Mouse (Mus musculus) lung, postnatal 0 days (tissue): Measurements from ENCODE around the gene Uqcc3. TPM values are rescaled to one million over a fixed set of nuclear protein-coding genes. Genes with fewer than 3 reads are reported as not detected.

Experiments used
- ATAC-seq: fragments of 200-750 bp; cut with Nextera tagmentation; 2 replicates; pipeline ENCODE4 v1.8.0; 2017; ENCODE audit warnings: moderate library complexity
- DNase-seq: peaks from one replicate; pipeline ENCODE4 v3.0.0-alpha.2; 2016; ENCODE audit warnings: low spot score
- H3K27ac ChIP-seq: fragments of 300-500 bp; sonication (generic); 2 replicates; pipeline ENCODE4 v1.5.1; 2014; ENCODE audit warnings: antibody characterized with exemption, mild to moderate bottlenecking, low read length, mixed read lengths
- H3K27me3 ChIP-seq: fragments of 300-500 bp; sonication (generic); replicated peaks from 2 replicates; pipeline ENCODE4 v1.6.1; 2014; ENCODE audit warnings: low read length, mixed read lengths; ENCODE audit not compliant: insufficient read depth
- H3K36me3 ChIP-seq: fragments of 300-500 bp; sonication (generic); 2 replicates; pipeline ENCODE4 v1.6.1; 2014; ENCODE audit warnings: low read length, mixed read lengths; ENCODE audit not compliant: insufficient read depth
- H3K4me1 ChIP-seq: fragments of 300-500 bp; sonication (generic); 2 replicates; pipeline ENCODE4 v1.6.1; 2014; ENCODE audit warnings: antibody characterized with exemption, low read depth, low read length, mixed read lengths; ENCODE audit not compliant: insufficient read depth
- H3K4me2 ChIP-seq: fragments of 300-500 bp; sonication (generic); replicated peaks from 2 replicates; pipeline ENCODE4 v1.6.1; 2014; ENCODE audit warnings: low read depth, mild to moderate bottlenecking, low read length, moderate library complexity, mixed read lengths
- H3K4me3 ChIP-seq: fragments of 300-500 bp; sonication (generic); 2 replicates; pipeline ENCODE4 v1.5.1; 2014; ENCODE audit warnings: low read depth, low read length
- H3K9ac ChIP-seq: fragments of 300-500 bp; sonication (generic); replicated peaks from 2 replicates; pipeline ENCODE4 v1.6.1; 2014; ENCODE audit warnings: low read depth, mild to moderate bottlenecking
- H3K9me3 ChIP-seq: fragments of 300-500 bp; sonication (generic); 2 replicates; pipeline ENCODE4 v1.6.1; 2016; ENCODE audit warnings: low read length, mixed read lengths
- CTCF ChIP-seq: IDR thresholded peaks from 2 replicates; pipeline ENCODE4 v1.5.1; 2016; ENCODE audit warnings: antibody characterized with exemption, mild to moderate bottlenecking
- EP300 ChIP-seq: IDR thresholded peaks from 2 replicates; pipeline ENCODE4 v1.6.1; 2016; ENCODE audit warnings: antibody characterized with exemption, mild to moderate bottlenecking, control low read depth
- WGBS: fragments of 180-500 bp; shearing (Covaris S2); extraction: QIAGEN DNeasy Blood & Tissue Kit; methylation state at CpG from one replicate; pipeline ENCODE4 v1.1.7; 2014; 5-methylcytosine and 5-hydroxymethylcytosine counted together
- microRNA-seq: library from miRNA; unstranded; fragments of <30 nt; microRNA quantifications from one replicate; pipeline ENCODE4, GENCODE M21; 2016
- polyA plus RNA-seq: library from polyadenylated mRNA; unstranded; fragments of >200 nt; fragmentation: Nextera tagmentation; extraction: Ambion mirVana; gene quantifications from 2 replicates; pipeline ENCODE4 v1.2.1, GENCODE M21; 2015

The Uqcc3 gene
- polyA plus RNA-seq, 1 experiment from 2014 or later: 84.3 TPM

- no peak for DNase-seq
- 93% methylated on average over 8 of the region's 8 CpGs for WGBS
- peaks cover 62% of the 10 kb centered on the region for H3K36me3 ChIP-seq
- no peak overlapping the region for H3K4me3 ChIP-seq
- no peak for ATAC-seq
- no peak overlapping the region for H3K9ac ChIP-seq
- H3K27ac ChIP-seq: no peak overlapping the region
- no peak for TF ChIP-seq CTCF
- TF ChIP-seq EP300: no peak
- no peak overlapping the region for H3K4me2 ChIP-seq
- no peaks in the 10 kb centered on the region for H3K9me3 ChIP-seq
- H3K4me1 ChIP-seq: no peaks in the 10 kb centered on the region
- no peaks in the 10 kb centered on the region for H3K27me3 ChIP-seq
These were observed 50.1 kb downstream of the Uqcc3 start for GRCm38 (mm10) chr19:8830664-8831063.

Small RNA genes within 50 kb of the gene (microRNA-seq; reads per million reads assigned to microRNA genes)
- gene Mir5136: not detected

Other genes starting within 250 kb of the Uqcc3 start
- gene Chrm1, start 217.1 kb downstream of the Uqcc3 start, polyA plus RNA-seq: 0.14 and 0.21 TPM in 2 replicates
- 91.8 and 97.9 TPM in 2 replicates for gene Slc3a2, start 157.6 kb downstream of the Uqcc3 start, polyA plus RNA-seq
- gene Wdr74, start 145.1 kb downstream of the Uqcc3 start, polyA plus RNA-seq: 45.3 and 48.7 TPM in 2 replicates
- 0.75 and 0.82 TPM in 2 replicates for gene 1700092M07Rik, start 140.2 kb downstream of the Uqcc3 start, polyA plus RNA-seq
- 130 and 143 TPM in 2 replicates for gene Stx5a, start 139.5 kb downstream of the Uqcc3 start, polyA plus RNA-seq
- gene Nxf1, start 123.8 kb downstream of the Uqcc3 start, polyA plus RNA-seq: 88.8 and 89.7 TPM in 2 replicates
- gene Tmem223, start 109.9 kb downstream of the Uqcc3 start, polyA plus RNA-seq: 157 and 159 TPM in 2 replicates
- gene Tmem179b, start 106.5 kb downstream of the Uqcc3 start, polyA plus RNA-seq: 114 and 127 TPM in 2 replicates
- gene Taf6l, start 94.5 kb downstream of the Uqcc3 start, polyA plus RNA-seq: 11.8 and 12.9 TPM in 2 replicates
- gene Polr2g, start 82.3 kb downstream of the Uqcc3 start, polyA plus RNA-seq: 110 and 123 TPM in 2 replicates
- 2.3 and 2.6 TPM in 2 replicates for gene Zbtb3, start 78.4 kb downstream of the Uqcc3 start, polyA plus RNA-seq
- 21.4 and 22.8 TPM in 2 replicates for gene Ttc9c, start 61.6 kb downstream of the Uqcc3 start, polyA plus RNA-seq
- gene Hnrnpul2, start 60.9 kb downstream of the Uqcc3 start, polyA plus RNA-seq: 4.3 and 5.3 TPM in 2 replicates
- not detected in 2 replicates for gene AC129217.1, start 51.1 kb downstream of the Uqcc3 start, polyA plus RNA-seq
- gene Bscl2, start 43.5 kb downstream of the Uqcc3 start, polyA plus RNA-seq: 66.3 and 66.8 TPM in 2 replicates
- 0.35 and 0.46 TPM in 2 replicates for gene Gng3, start 41.7 kb downstream of the Uqcc3 start, polyA plus RNA-seq
- gene Lrrn4cl, start 30.2 kb downstream of the Uqcc3 start, polyA plus RNA-seq: 1.7 and 1.9 TPM in 2 replicates
- 153 and 164 TPM in 2 replicates for gene Ubxn1, start 9.4 kb downstream of the Uqcc3 start, polyA plus RNA-seq
- 33.6 and 40.0 TPM in 2 replicates for gene Lbhd1, start 2.8 kb upstream of the Uqcc3 start, polyA plus RNA-seq
- gene Gm49403, start 3.0 kb upstream of the Uqcc3 start, polyA plus RNA-seq: not detected in 2 replicates
- 44.4 and 45.3 TPM in 2 replicates for gene 1810009A15Rik, start 7.9 kb upstream of the Uqcc3 start, polyA plus RNA-seq
- gene Gm49416, start 8.0 kb upstream of the Uqcc3 start, polyA plus RNA-seq: not detected in 2 replicates
- gene Ints5, start 12.1 kb upstream of the Uqcc3 start, polyA plus RNA-seq: 16.6 and 16.7 TPM in 2 replicates
- 41.4 and 45.7 TPM in 2 replicates for gene Ganab, start 17.1 kb upstream of the Uqcc3 start, polyA plus RNA-seq
- 39.5 and 39.6 TPM in 2 replicates for gene B3gat3, start 39.5 kb upstream of the Uqcc3 start, polyA plus RNA-seq
- gene Rom1, start 48.4 kb upstream of the Uqcc3 start, polyA plus RNA-seq: 4.9 and 5.7 TPM in 2 replicates
- gene Eml3, start 48.6 kb upstream of the Uqcc3 start, polyA plus RNA-seq: 28.6 and 30.5 TPM in 2 replicates
- gene Mta2, start 61.0 kb upstream of the Uqcc3 start, polyA plus RNA-seq: 81.8 and 84.7 TPM in 2 replicates
- 12.8 and 13.6 TPM in 2 replicates for gene Tut1, start 72.9 kb upstream of the Uqcc3 start, polyA plus RNA-seq
- 153 and 159 TPM in 2 replicates for gene Eef1g, start 86.1 kb upstream of the Uqcc3 start, polyA plus RNA-seq
- 151 and 163 TPM in 2 replicates for gene Ahnak, start 108.4 kb upstream of the Uqcc3 start, polyA plus RNA-seq
- 26,192 and 26,425 TPM in 2 replicates for gene Scgb1a1, start 207.0 kb upstream of the Uqcc3 start, polyA plus RNA-seq